Mouse (Mus musculus): ENCODE measurements around the gene Kmt2d. TPM values are rescaled to one million over a fixed set of nuclear protein-coding genes. Genes with fewer than 3 reads are reported as not detected.
A peak's percentile ranks its signal among the peaks of the same experiment; 100 is the strongest.

Gene Kmt2d
- polyA plus RNA-seq, 1 experiment from 2014 or later, result 5.1 TPM

- WGBS, result 0% methylated on average over 15 of the region's 16 CpGs
- no peaks in the 10 kb centered on the region for H3K27me3 ChIP-seq (ENCODE audit: control insufficient read depth, insufficient read depth, low read length)
- H3K27ac ChIP-seq (replicated peaks), result peak overlapping the region; percentile 98
- TF ChIP-seq EP300 (optimal IDR thresholded peaks at IDR 0.05) (no peak), CTCF (IDR thresholded peaks at IDR 0.05; ENCODE audit: low read depth) (no peak)
- H3K36me3 ChIP-seq (ENCODE audit: control insufficient read depth, insufficient read depth, low read length), result peaks cover 11% of the 10 kb centered on the region
- peak overlapping the region; percentile 94 for H3K4me2 ChIP-seq (replicated peaks; ENCODE audit: low read depth)
- peaks cover 16% of the 10 kb centered on the region for H3K4me1 ChIP-seq (replicated peaks; ENCODE audit: control insufficient read depth, insufficient read depth)
- DNase-seq (ENCODE audit: low spot score) (no peak), ATAC-seq (ENCODE audit: low FRiP score, low TSS enrichment) (no peak)
- H3K9me3 ChIP-seq (ENCODE audit: control insufficient read depth, low read length), result no peaks in the 10 kb centered on the region
- peak overlapping the region; percentile 99 for H3K9ac ChIP-seq (ENCODE audit: low read length)
- H3K4me3 ChIP-seq (ENCODE audit: low read depth, low read length), result peak overlapping the region; percentile 100
Measured at GRCm38 (mm10) chr15:98870179-98871069, 580 bp downstream of the Kmt2d start.

GRCm38 (mm10) chr15:98869342-98870178 is 1.4 kb downstream of the Kmt2d start:
- DNase-seq (ENCODE audit: low spot score) (no peak), ATAC-seq (ENCODE audit: low FRiP score, low TSS enrichment) (no peak)
- H3K4me3 ChIP-seq (ENCODE audit: low read depth, low read length), result peak overlapping the region; percentile 100
- WGBS, result 8% methylated on average over 8 of the region's 8 CpGs
- peak overlapping the region; percentile 94 for H3K4me2 ChIP-seq (replicated peaks; ENCODE audit: low read depth)
- peak overlapping the region; percentile 99 for H3K9ac ChIP-seq (ENCODE audit: low read length)
- peaks cover 16% of the 10 kb centered on the region for H3K4me1 ChIP-seq (replicated peaks; ENCODE audit: control insufficient read depth, insufficient read depth)
- peak overlapping the region; percentile 49; the same call in 1 of the 2 replicates for H3K27ac ChIP-seq (replicated peaks)
- H3K36me3 ChIP-seq (ENCODE audit: control insufficient read depth, insufficient read depth, low read length), result peaks cover 19% of the 10 kb centered on the region
- H3K9me3 ChIP-seq (ENCODE audit: control insufficient read depth, low read length), result no peaks in the 10 kb centered on the region
- TF ChIP-seq EP300 (optimal IDR thresholded peaks at IDR 0.05) (no peak), CTCF (IDR thresholded peaks at IDR 0.05; ENCODE audit: low read depth) (no peak)
- no peaks in the 10 kb centered on the region for H3K27me3 ChIP-seq (ENCODE audit: control insufficient read depth, insufficient read depth, low read length)

GRCm38 (mm10) chr15:98868346-98869063 is 2.5 kb downstream of the Kmt2d start:
- Histone ChIP-seq H3K27ac (replicated peaks) (peak overlapping the region; percentile 49; the same call in 1 of the 2 replicates), H3K4me3 (ENCODE audit: low read depth, low read length) (peak overlapping the region; percentile 100), H3K4me2 (replicated peaks; ENCODE audit: low read depth) (peak overlapping the region; percentile 94), H3K9ac (ENCODE audit: low read length) (peak overlapping the region; percentile 99), H3K36me3 (ENCODE audit: control insufficient read depth, insufficient read depth, low read length) (peaks cover 29% of the 10 kb centered on the region), H3K4me1 (replicated peaks; ENCODE audit: control insufficient read depth, insufficient read depth) (peaks cover 16% of the 10 kb centered on the region), H3K9me3 (ENCODE audit: control insufficient read depth, low read length) (no peaks in the 10 kb centered on the region), H3K27me3 (ENCODE audit: control insufficient read depth, insufficient read depth, low read length) (no peaks in the 10 kb centered on the region)
- 23% methylated on average over 11 of the region's 11 CpGs for WGBS
- DNase-seq (ENCODE audit: low spot score) (no peak), ATAC-seq (ENCODE audit: low FRiP score, low TSS enrichment) (no peak)
- TF ChIP-seq EP300 (optimal IDR thresholded peaks at IDR 0.05), result no peak
- TF ChIP-seq CTCF (IDR thresholded peaks at IDR 0.05; ENCODE audit: low read depth), result no peak

GRCm38 (mm10) chr15:98867321-98867720 is 3.7 kb downstream of the Kmt2d start:
- DNase-seq (ENCODE audit: low spot score) (peak; percentile 59), ATAC-seq (ENCODE audit: low FRiP score, low TSS enrichment) (no peak)
- peak overlapping the region; percentile 12; the same call in 1 of the 2 replicates for H3K4me3 ChIP-seq (ENCODE audit: low read depth, low read length)
- peak overlapping the region; percentile 35; the same call in 1 of the 2 replicates for H3K9ac ChIP-seq (ENCODE audit: low read length)
- 25% methylated on average over 6 of the region's 6 CpGs for WGBS
- H3K27ac ChIP-seq (replicated peaks), result peak overlapping the region; percentile 49; the same call in 1 of the 2 replicates
- H3K4me2 ChIP-seq (replicated peaks; ENCODE audit: low read depth), result peak overlapping the region; percentile 94
- H3K4me1 ChIP-seq (replicated peaks; ENCODE audit: control insufficient read depth, insufficient read depth), result peaks cover 16% of the 10 kb centered on the region
- no peak for TF ChIP-seq CTCF (IDR thresholded peaks at IDR 0.05; ENCODE audit: low read depth)
- TF ChIP-seq EP300 (optimal IDR thresholded peaks at IDR 0.05), result no peak
- H3K36me3 ChIP-seq (ENCODE audit: control insufficient read depth, insufficient read depth, low read length), result peaks cover 35% of the 10 kb centered on the region
- no peaks in the 10 kb centered on the region for H3K27me3 ChIP-seq (ENCODE audit: control insufficient read depth, insufficient read depth, low read length)
- no peaks in the 10 kb centered on the region for H3K9me3 ChIP-seq (ENCODE audit: control insufficient read depth, low read length)

GRCm38 (mm10) chr15:98866501-98866900 is 4.5 kb downstream of the Kmt2d start:
- WGBS, result 77% methylated on average over 5 of the region's 5 CpGs
- no peak for TF ChIP-seq CTCF (IDR thresholded peaks at IDR 0.05; ENCODE audit: low read depth)
- TF ChIP-seq EP300 (optimal IDR thresholded peaks at IDR 0.05), result no peak
- no peak overlapping the region for H3K4me2 ChIP-seq (replicated peaks; ENCODE audit: low read depth)
- peaks cover 43% of the 10 kb centered on the region for H3K36me3 ChIP-seq (ENCODE audit: control insufficient read depth, insufficient read depth, low read length)
- no peak overlapping the region for H3K4me3 ChIP-seq (ENCODE audit: low read depth, low read length)
- no peak overlapping the region for H3K27ac ChIP-seq (replicated peaks)
- H3K9me3 ChIP-seq (ENCODE audit: control insufficient read depth, low read length), result no peaks in the 10 kb centered on the region
- DNase-seq (ENCODE audit: low spot score) (no peak), ATAC-seq (ENCODE audit: low FRiP score, low TSS enrichment) (no peak)
- H3K9ac ChIP-seq (ENCODE audit: low read length), result no peak overlapping the region
- no peaks in the 10 kb centered on the region for H3K27me3 ChIP-seq (ENCODE audit: control insufficient read depth, insufficient read depth, low read length)
- peaks cover 16% of the 10 kb centered on the region for H3K4me1 ChIP-seq (replicated peaks; ENCODE audit: control insufficient read depth, insufficient read depth)
